Mouse (Mus musculus): Measurements from ENCODE around the gene Opcml.

DNA sequence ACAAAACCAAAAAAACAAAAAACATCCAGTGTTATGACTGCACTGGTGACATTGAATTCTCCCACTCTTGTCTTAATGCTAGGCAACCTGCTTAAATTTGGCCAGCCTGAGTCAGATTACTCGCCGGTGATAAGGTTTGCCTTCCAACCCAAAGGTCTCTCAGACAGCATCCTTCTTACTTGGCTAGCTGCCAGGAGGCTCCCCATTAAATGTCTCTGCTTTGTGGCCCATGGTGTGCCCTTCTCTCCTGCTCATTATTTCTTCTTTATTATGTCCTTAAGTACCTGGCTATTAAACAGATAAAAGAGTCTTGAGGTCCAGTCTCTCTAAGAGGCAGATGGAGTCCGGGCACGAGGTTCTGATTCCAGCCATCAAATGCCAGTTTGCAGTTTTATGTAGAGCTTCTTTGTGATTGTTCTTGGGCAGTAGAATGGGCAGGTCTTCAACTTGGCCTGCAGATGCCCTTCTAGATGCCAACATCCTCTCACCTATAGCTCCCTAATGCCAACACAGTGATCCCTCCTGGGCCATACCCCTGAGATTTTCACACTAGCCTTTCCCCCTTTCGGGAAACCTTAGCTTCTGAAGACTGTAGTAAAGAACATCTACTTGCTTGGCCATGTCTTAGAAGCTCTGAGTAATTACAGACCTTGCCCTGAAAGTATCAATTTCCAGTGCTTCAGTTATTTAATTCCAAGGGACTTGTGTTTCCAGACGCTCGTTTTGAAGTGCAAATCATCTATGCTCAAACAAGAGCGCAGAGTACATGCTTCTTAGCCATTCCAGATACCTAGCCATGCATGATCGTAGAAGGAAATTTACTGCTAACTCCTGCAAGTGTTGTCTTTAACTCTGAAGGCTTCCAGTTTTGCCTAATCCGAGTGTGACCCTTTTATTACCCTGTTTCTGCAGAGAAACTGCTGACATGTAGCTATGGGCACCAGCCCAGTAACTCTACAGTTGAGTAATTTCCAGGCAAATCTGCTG, 986.2 kb downstream of the Opcml start:
- TF ChIP-seq CTCF (IDR thresholded peaks at IDR 0.05; ENCODE audit: low read depth, low read length) = no peak
- no peak for TF ChIP-seq GATA1 (IDR thresholded peaks at IDR 0.05; ENCODE audit: borderline replicate concordance, low read length)
- TF ChIP-seq TAL1 (conservative IDR thresholded peaks at IDR 0.05; ENCODE audit: low read depth, low read length) = no peak
- no peak for TF ChIP-seq GATA2 (IDR thresholded peaks at IDR 0.05; ENCODE audit: borderline replicate concordance, low read depth, low read length)
- TF ChIP-seq POLR2AphosphoS5 (IDR thresholded peaks at IDR 0.05; ENCODE audit: insufficient replicate concordance, low read depth, low read length) = no peak

Data from G1E (cell line).